Mouse (Mus musculus) liver, embryonic 16.5 days (tissue): ENCODE measurements around the gene Prrc2a. TPM values are rescaled to one million over a fixed set of nuclear protein-coding genes. Genes with fewer than 3 reads are reported as not detected.

Experiments
- ATAC-seq: fragments of 200-750 bp; cut with Nextera tagmentation; 2 replicates; pipeline ENCODE4 v1.8.0; 2017; ENCODE audit warnings: low read depth, mild to moderate bottlenecking, moderate number of reproducible peaks, moderate library complexity
- H3K27ac ChIP-seq: fragments of 300-500 bp; sonication (generic); 2 replicates; pipeline ENCODE4 v1.5.1; 2014; ENCODE audit warnings: mild to moderate bottlenecking, low read length
- H3K27me3 ChIP-seq: fragments of 300-500 bp; sonication (generic); 2 replicates; pipeline ENCODE4 v1.6.1; 2014; ENCODE audit warnings: low read depth, low read length, mixed read lengths; ENCODE audit not compliant: control insufficient read depth, insufficient read depth
- H3K36me3 ChIP-seq: fragments of 300-500 bp; sonication (generic); 2 replicates; pipeline ENCODE4 v1.6.1; 2014; ENCODE audit warnings: mild to moderate bottlenecking; ENCODE audit not compliant: control insufficient read depth, insufficient read depth
- H3K4me1 ChIP-seq: fragments of 300-500 bp; sonication (generic); 2 replicates; pipeline ENCODE4 v1.6.1; 2014; ENCODE audit warnings: low read depth, low read length, mixed read lengths; ENCODE audit not compliant: control insufficient read depth
- H3K4me2 ChIP-seq: fragments of 300-500 bp; sonication (generic); 2 replicates; pipeline ENCODE4 v1.6.1; 2014; ENCODE audit warnings: low read depth, low read length, mixed read lengths
- H3K4me3 ChIP-seq: fragments of 300-500 bp; sonication (generic); 2 replicates; pipeline ENCODE4 v1.5.1; 2014; ENCODE audit warnings: low read depth, mild to moderate bottlenecking, low read length
- H3K9ac ChIP-seq: fragments of 300-500 bp; sonication (generic); 2 replicates; pipeline ENCODE4 v1.6.1; 2014; ENCODE audit warnings: low read depth, low read length
- H3K9me3 ChIP-seq: fragments of 300-500 bp; sonication (generic); replicated peaks from 2 replicates; pipeline ENCODE4 v1.6.1; 2016; ENCODE audit warnings: low read length; ENCODE audit not compliant: control insufficient read depth
- WGBS: fragments of 180-500 bp; shearing (Covaris S2); extraction: QIAGEN DNeasy Blood & Tissue Kit; methylation state at CpG from one replicate; pipeline ENCODE4 v1.1.7; 2014; ENCODE audit not compliant: insufficient replicate concordance; 5-methylcytosine and 5-hydroxymethylcytosine counted together
- microRNA-seq: library from miRNA; unstranded; fragments of <30 nt; microRNA quantifications from one replicate; pipeline ENCODE4, GENCODE M21; 2016
- polyA plus RNA-seq: library from polyadenylated mRNA; unstranded; fragments of >200 nt; fragmentation: Nextera tagmentation; extraction: Ambion mirVana; gene quantifications from 2 replicates; pipeline ENCODE4 v1.2.1, GENCODE M21; 2015

Prrc2a gene
- polyA plus RNA-seq, 1 experiment from 2014 or later, result 45.0 TPM

DNA sequence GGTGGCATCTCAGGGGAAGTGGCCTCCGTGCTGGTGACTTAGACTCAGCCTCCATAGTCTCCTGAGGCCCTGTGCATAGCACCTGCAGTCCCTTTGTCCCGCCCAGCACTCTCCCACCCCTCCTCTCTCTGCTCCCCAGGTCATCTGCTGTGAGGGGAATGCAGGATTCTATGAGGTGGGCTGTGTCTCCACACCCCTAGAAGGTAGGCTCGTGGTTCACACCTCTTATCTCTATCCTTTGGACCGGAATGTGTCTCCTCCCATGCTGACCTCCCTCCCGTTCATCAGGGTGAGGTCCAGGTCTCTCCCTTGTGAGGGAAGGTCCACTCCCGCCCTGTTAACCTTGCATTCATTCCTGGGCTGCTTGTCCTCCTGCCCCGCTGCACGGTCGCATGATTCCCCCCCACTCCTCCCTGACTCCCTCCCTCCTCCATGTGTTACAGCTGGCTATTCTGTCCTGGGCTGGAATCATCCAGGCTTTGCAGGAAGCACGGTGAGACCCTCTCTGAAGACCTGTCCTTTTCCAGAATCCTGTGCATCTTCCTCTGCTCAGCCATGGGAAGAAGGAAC lies 64.4 kb downstream of the Prrc2a start:
- Histone ChIP-seq H3K4me2 (no peak overlapping the region), H3K4me1 (peaks cover 29% of the 10 kb centered on the region), H3K9ac (no peak overlapping the region), H3K4me3 (no peak overlapping the region), H3K27ac (no peak overlapping the region), H3K36me3 (peaks cover 51% of the 10 kb centered on the region), H3K27me3 (no peaks in the 10 kb centered on the region), H3K9me3 (no peaks in the 10 kb centered on the region)
- 69% methylated on average over 10 of the region's 10 CpGs for WGBS
- ATAC-seq, result no peak

Small RNA genes within 50 kb of the gene (microRNA-seq; reads per million reads assigned to microRNA genes)
- gene Mir6973a, result not detected
- gene Mir6974, result not detected

Other genes with a start within 250 kb of the Prrc2a start
- gene Neu1, start 233.6 kb downstream of the Prrc2a start, polyA plus RNA-seq, result 17.8 and 20.6 TPM in 2 replicates
- gene Hspa1b, start 205.7 kb downstream of the Prrc2a start, polyA plus RNA-seq, result 0.05 TPM in 1 of 2 replicates, not detected in the other
- gene Gm20481, start 195.0 kb downstream of the Prrc2a start, polyA plus RNA-seq, result not detected in 2 replicates
- 0.87 and 1.5 TPM in 2 replicates for gene Hspa1a, start 192.7 kb downstream of the Prrc2a start, polyA plus RNA-seq
- 0.21 and 0.27 TPM in 2 replicates for gene Hspa1l, start 192.2 kb downstream of the Prrc2a start, polyA plus RNA-seq
- gene Lsm2, start 183.0 kb downstream of the Prrc2a start, polyA plus RNA-seq, result 97.6 and 103 TPM in 2 replicates
- gene Vars, start 163.9 kb downstream of the Prrc2a start, polyA plus RNA-seq, result 82.2 and 90.1 TPM in 2 replicates
- gene Vwa7, start 148.3 kb downstream of the Prrc2a start, polyA plus RNA-seq, result 0.09 and 0.13 TPM in 2 replicates
- gene Sapcd1, start 136.9 kb downstream of the Prrc2a start, polyA plus RNA-seq, result 2.2 and 2.6 TPM in 2 replicates
- 4.2 and 4.6 TPM in 2 replicates for gene Msh5, start 118.2 kb downstream of the Prrc2a start, polyA plus RNA-seq
- gene Clic1, start 114.9 kb downstream of the Prrc2a start, polyA plus RNA-seq, result 112 and 121 TPM in 2 replicates
- 16.3 and 18.1 TPM in 2 replicates for gene Ddah2, start 105.9 kb downstream of the Prrc2a start, polyA plus RNA-seq
- gene Ly6g6c, start 99.5 kb downstream of the Prrc2a start, polyA plus RNA-seq, result 0.24 and 0.37 TPM in 2 replicates
- 3.4 and 4.5 TPM in 2 replicates for gene Mpig6b, start 98.7 kb downstream of the Prrc2a start, polyA plus RNA-seq
- gene Ly6g6e, start 88.0 kb downstream of the Prrc2a start, polyA plus RNA-seq, result 0.17 TPM in 1 of 2 replicates, not detected in the other
- gene Ly6g6d, start 86.8 kb downstream of the Prrc2a start, polyA plus RNA-seq, result 0.55 and 0.77 TPM in 2 replicates
- gene Ly6g6f, start 79.3 kb downstream of the Prrc2a start, polyA plus RNA-seq, result 4.0 and 5.7 TPM in 2 replicates
- gene Abhd16a, start 75.6 kb downstream of the Prrc2a start, polyA plus RNA-seq, result 47.4 and 52.1 TPM in 2 replicates
- not detected in 2 replicates for gene Ly6g5c, start 56.6 kb downstream of the Prrc2a start, polyA plus RNA-seq
- gene Ly6g5b, start 49.5 kb downstream of the Prrc2a start, polyA plus RNA-seq, result 0.33 and 0.35 TPM in 2 replicates
- gene Gpank1, start 43.4 kb downstream of the Prrc2a start, polyA plus RNA-seq, result 12.4 and 12.9 TPM in 2 replicates
- 115 and 123 TPM in 2 replicates for gene Csnk2b, start 42.8 kb downstream of the Prrc2a start, polyA plus RNA-seq
- gene D17H6S53E, start 38.5 kb downstream of the Prrc2a start, polyA plus RNA-seq, result 2.7 TPM in 2 replicates
- 959 and 972 TPM in 2 replicates for gene Apom, start 32.8 kb downstream of the Prrc2a start, polyA plus RNA-seq
- gene Bag6, start 29.7 kb downstream of the Prrc2a start, polyA plus RNA-seq, result 19.7 and 21.4 TPM in 2 replicates
- 22.8 and 23.2 TPM in 2 replicates for gene Aif1, start 11.2 kb upstream of the Prrc2a start, polyA plus RNA-seq
- gene Lst1, start 23.5 kb upstream of the Prrc2a start, polyA plus RNA-seq, result 38.8 and 41.4 TPM in 2 replicates
- 1.2 and 2.4 TPM in 2 replicates for gene Ltb, start 29.5 kb upstream of the Prrc2a start, polyA plus RNA-seq
- 0.36 and 0.48 TPM in 2 replicates for gene Tnf, start 37.1 kb upstream of the Prrc2a start, polyA plus RNA-seq
- not detected in 2 replicates for gene Lta, start 40.5 kb upstream of the Prrc2a start, polyA plus RNA-seq
- gene Gm16181, start 55.9 kb upstream of the Prrc2a start, polyA plus RNA-seq, result not detected in 2 replicates
- 0.58 and 1.0 TPM in 2 replicates for gene Atp6v1g2, start 68.8 kb upstream of the Prrc2a start, polyA plus RNA-seq
- gene Nfkbil1, start 70.9 kb upstream of the Prrc2a start, polyA plus RNA-seq, result 2.8 and 2.9 TPM in 2 replicates
- gene Ddx39b, start 76.8 kb upstream of the Prrc2a start, polyA plus RNA-seq, result 128 and 133 TPM in 2 replicates
- gene H2-D1, start 97.8 kb upstream of the Prrc2a start, polyA plus RNA-seq, result 98.3 and 107 TPM in 2 replicates
- gene H2-Q1, start 155.5 kb upstream of the Prrc2a start, polyA plus RNA-seq, result 0.56 and 0.77 TPM in 2 replicates
- gene H2-Q2, start 177.3 kb upstream of the Prrc2a start, polyA plus RNA-seq, result 1.3 and 2.6 TPM in 2 replicates
- gene H2-Q4, start 214.7 kb upstream of the Prrc2a start, polyA plus RNA-seq, result 2.1 and 2.5 TPM in 2 replicates